Mouse (Mus musculus) G1E (cell line): ENCODE measurements around the gene Ap2s1. TPM values are rescaled to one million over a fixed set of nuclear protein-coding genes. Genes with fewer than 3 reads are reported as not detected.

Experiments used
- ATAC-seq: 2 replicates; pipeline ENCODE4 v1.8.0; 2016; ENCODE audit warnings: mild to moderate bottlenecking; ENCODE audit not compliant: insufficient number of reproducible peaks, poor library complexity, low FRiP score, severe bottlenecking; ENCODE audit errors: extremely low read depth
- DNase-seq: peaks from one replicate; pipeline ENCODE4 v3.0.0; 2012; ENCODE audit warnings: low spot score
- H3K27me3 ChIP-seq: 2 replicates; pipeline ENCODE4 v1.6.1; 2012; ENCODE audit warnings: mild to moderate bottlenecking, low read length, inconsistent platforms; ENCODE audit not compliant: insufficient read depth
- H3K36me3 ChIP-seq: replicated peaks from 2 replicates; pipeline ENCODE3; 2012; ENCODE audit warnings: mild to moderate bottlenecking, inconsistent platforms
- H3K4me1 ChIP-seq: 2 replicates; pipeline ENCODE4 v1.6.1; 2012; ENCODE audit warnings: low read depth, low read length, inconsistent platforms, mixed read lengths; ENCODE audit not compliant: insufficient read depth
- H3K4me3 ChIP-seq: 2 replicates; pipeline ENCODE4 v1.5.1; 2012; ENCODE audit warnings: low read depth, mild to moderate bottlenecking, inconsistent platforms, low read length, moderate library complexity, mixed read lengths
- H3K9me3 ChIP-seq: replicated peaks from 2 replicates; pipeline ENCODE4 v1.6.1; 2012; ENCODE audit warnings: inconsistent platforms
- CTCF ChIP-seq: IDR thresholded peaks from 2 replicates; pipeline ENCODE4 v1.5.1; 2012; ENCODE audit warnings: low read depth, low read length, inconsistent platforms, mixed read lengths
- GATA1 ChIP-seq: IDR thresholded peaks from 2 replicates; pipeline ENCODE4 v1.6.1; 2012; ENCODE audit warnings: borderline replicate concordance, low read length, inconsistent platforms, mixed read lengths
- GATA2 ChIP-seq: IDR thresholded peaks from 2 replicates; pipeline ENCODE4 v1.6.1; 2012; ENCODE audit warnings: low read depth, low read length, inconsistent platforms, borderline replicate concordance
- POLR2AphosphoS5 ChIP-seq: IDR thresholded peaks from 2 replicates; pipeline ENCODE4 v1.6.1; 2012; ENCODE audit warnings: low read depth, low read length, inconsistent platforms; ENCODE audit not compliant: insufficient replicate concordance
- TAL1 ChIP-seq: conservative IDR thresholded peaks from 2 replicates; pipeline ENCODE4 v1.6.1; 2012; ENCODE audit warnings: low read depth, low read length, inconsistent platforms, mixed read lengths
- polyA plus RNA-seq: library from polyadenylated mRNA; stranded (reverse); fragments of >175 nt; gene quantifications from 2 replicates; pipeline ENCODE4 v1.2.3, GENCODE M21; 2012
- total RNA-seq, 2 experiments: library from RNA; stranded (forward) in 1 of 2; stranded (reverse) in 1 of 2; fragments of 200-1000 nt in 1 of 2; fragments of >200 nt in 1 of 2; fragmentation: Nextera tagmentation in 1 of 2; gene quantifications; 2 replicates each; pipeline ENCODE4 v1.2.3; 2014 to 2017

Gene Ap2s1
- total and polyA plus RNA-seq, 3 experiments: 71.1 to 373 (median 97.6) TPM

DNA sequence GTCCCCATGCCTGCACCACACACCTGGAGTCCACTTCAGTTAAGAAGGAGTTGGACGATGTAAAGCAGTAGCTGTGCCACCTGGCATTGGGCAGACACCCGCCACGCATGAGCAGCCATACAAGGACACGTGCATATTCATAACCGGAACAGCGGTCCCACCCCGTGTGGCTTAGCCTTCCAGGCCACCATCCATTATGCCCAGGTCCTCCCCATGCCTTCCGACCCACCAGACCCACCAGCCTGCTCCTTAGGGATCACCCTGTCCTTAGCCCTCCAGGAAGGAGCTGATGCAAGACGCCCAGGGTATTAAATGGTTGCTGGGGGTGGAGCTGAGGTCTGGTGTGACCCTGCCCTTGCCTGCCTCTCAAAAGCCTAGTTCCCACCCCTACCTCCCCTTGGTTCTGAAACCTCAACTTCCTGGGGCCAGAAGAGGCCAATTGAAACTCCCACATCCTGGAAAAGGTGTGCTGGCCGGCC, 46.3 kb downstream of the Ap2s1 start:
- H3K4me3 ChIP-seq: peak overlapping the region; percentile 94
- no peaks in the 10 kb centered on the region for H3K27me3 ChIP-seq
- no peak for ATAC-seq
- no peak for TF ChIP-seq GATA1
- TF ChIP-seq GATA2: no peak
- no peak for TF ChIP-seq TAL1
- TF ChIP-seq POLR2AphosphoS5: no peak
- TF ChIP-seq CTCF: no peak
- DNase-seq: peak; percentile 31
- H3K36me3 ChIP-seq: peaks cover 60% of the 10 kb centered on the region
- no peaks in the 10 kb centered on the region for H3K9me3 ChIP-seq
- peaks cover 59% of the 10 kb centered on the region for H3K4me1 ChIP-seq

DNA sequence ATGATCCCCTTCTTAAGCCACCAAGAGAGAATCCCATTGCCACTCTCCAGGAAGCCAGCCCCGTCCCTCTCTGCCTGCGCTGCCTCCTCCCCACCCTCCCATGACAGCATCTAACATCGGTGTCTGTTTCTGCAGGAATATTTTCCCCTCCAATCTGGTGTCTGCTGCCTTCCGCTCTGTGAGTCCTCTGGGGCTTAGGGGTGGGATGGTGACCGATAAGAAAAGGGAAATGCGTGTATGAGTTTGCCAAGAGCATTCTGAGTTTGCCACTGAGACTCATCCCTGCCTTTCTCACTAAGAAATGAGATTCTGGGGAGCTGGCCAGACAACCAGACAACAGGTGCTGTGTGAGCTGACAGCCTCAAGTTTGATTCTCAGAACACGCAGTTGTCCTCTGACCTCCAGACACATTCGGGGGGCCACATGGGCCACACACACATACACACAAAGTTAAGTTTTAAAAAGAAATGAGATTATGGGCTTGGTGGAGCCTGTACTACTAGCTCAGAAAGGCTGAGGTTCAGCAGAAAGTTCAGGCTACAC, 47.4 kb downstream of the Ap2s1 start:
- Histone ChIP-seq H3K9me3 (no peaks in the 10 kb centered on the region), H3K4me3 (no peak overlapping the region), H3K27me3 (no peaks in the 10 kb centered on the region), H3K4me1 (peaks cover 54% of the 10 kb centered on the region), H3K36me3 (peaks cover 70% of the 10 kb centered on the region)
- TF ChIP-seq CTCF: no peak
- no peak for TF ChIP-seq POLR2AphosphoS5
- no peak for TF ChIP-seq TAL1
- no peak for TF ChIP-seq GATA1
- TF ChIP-seq GATA2: no peak
- DNase-seq (no peak), ATAC-seq (no peak)

DNA sequence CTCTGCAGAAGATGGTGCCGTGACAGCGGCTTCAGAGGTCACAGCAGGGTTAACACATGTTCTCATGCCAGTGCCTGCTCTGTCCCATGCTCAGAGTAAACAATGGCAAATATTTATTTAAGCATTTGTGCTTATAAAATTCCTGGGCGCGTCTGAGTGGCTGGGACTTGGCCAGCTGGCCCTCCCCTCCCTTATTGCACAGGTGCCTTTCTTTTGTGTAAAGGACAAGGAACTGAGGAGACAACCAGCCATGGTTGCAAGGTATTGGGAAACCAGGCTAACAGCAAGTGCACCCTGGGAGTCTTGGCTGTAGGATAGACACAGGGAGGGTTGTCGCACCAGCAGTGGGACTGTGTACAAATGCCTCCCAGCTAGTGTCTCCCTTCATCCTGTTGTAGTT, 54.1 kb downstream of the Ap2s1 start:
- Histone ChIP-seq H3K27me3 (no peaks in the 10 kb centered on the region), H3K4me3 (no peak overlapping the region), H3K36me3 (peaks cover 94% of the 10 kb centered on the region), H3K4me1 (peaks cover 5% of the 10 kb centered on the region; the same call in 1 of the 2 replicates), H3K9me3 (no peaks in the 10 kb centered on the region)
- ATAC-seq (no peak), DNase-seq (no peak)
- TF ChIP-seq CTCF: no peak
- TF ChIP-seq TAL1: no peak
- no peak for TF ChIP-seq GATA2
- no peak for TF ChIP-seq POLR2AphosphoS5
- TF ChIP-seq GATA1: no peak

DNA sequence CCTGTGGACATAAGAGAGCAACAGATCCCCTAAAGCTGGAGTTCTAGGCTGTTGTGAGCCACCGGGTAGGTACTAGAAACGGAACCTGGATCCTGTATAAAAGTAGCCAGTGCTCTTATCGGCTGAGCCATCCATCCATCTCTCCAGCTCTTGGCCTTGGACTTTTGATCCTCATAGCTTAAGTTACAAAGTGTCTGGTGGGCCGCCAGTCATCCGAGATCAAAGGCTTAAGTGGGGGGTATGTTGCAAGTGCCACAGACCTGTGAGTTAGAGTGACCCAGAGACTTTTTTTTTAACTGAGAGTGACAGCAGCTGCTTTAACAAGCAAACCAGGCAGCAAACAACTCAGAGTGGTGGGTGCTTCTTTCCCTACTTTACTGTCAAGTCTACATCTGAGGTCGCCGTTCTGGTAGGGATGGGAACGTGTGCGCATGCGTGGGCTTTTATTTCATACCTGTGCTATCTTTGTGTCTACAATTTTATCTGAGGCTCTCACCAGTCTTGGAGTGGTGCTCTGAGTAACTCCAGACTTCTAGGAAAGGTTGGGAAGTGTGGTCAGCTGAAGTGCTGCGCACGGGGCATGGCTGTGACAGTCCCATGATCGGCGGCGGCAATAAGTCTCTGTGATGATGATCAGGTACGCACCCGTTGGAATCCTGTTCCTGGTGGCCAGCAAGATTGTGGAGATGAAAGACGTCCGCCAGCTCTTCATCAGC, 55.0 kb downstream of the Ap2s1 start:
- ATAC-seq (no peak), DNase-seq (no peak)
- Histone ChIP-seq H3K27me3 (no peaks in the 10 kb centered on the region), H3K36me3 (peaks cover 94% of the 10 kb centered on the region), H3K4me3 (no peak overlapping the region), H3K9me3 (no peaks in the 10 kb centered on the region), H3K4me1 (peaks cover 5% of the 10 kb centered on the region; the same call in 1 of the 2 replicates)
- TF ChIP-seq CTCF (no peak), GATA1 (no peak), POLR2AphosphoS5 (no peak), TAL1 (no peak), GATA2 (no peak)

DNA sequence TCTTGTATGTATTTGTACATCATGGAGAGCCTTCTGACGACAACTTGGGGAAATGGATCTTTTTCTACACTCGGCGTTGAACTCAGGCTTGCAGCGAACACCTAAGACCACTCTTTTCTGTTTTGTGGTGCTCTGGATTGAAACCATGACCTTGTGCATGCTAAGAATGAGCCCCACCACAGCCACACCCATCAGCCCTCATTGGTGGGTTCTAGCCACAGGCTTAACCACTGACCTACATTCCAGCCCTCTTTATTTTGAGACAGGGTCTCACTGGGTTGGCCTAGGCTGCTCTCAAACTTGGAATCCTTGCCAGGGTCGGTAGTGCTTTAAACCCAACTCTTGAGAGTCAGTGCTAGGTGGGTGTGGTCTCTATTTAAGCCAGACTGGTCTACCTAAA, 56.7 kb downstream of the Ap2s1 start:
- no peak overlapping the region for H3K4me3 ChIP-seq
- TF ChIP-seq CTCF: no peak
- no peak for TF ChIP-seq POLR2AphosphoS5
- no peak for TF ChIP-seq TAL1
- TF ChIP-seq GATA2: no peak
- TF ChIP-seq GATA1: no peak
- peaks cover 5% of the 10 kb centered on the region; the same call in 1 of the 2 replicates for H3K4me1 ChIP-seq
- H3K27me3 ChIP-seq: no peaks in the 10 kb centered on the region
- DNase-seq (no peak), ATAC-seq (no peak)
- H3K36me3 ChIP-seq: peaks cover 88% of the 10 kb centered on the region
- H3K9me3 ChIP-seq: no peaks in the 10 kb centered on the region

Other genes starting within 250 kb of the Ap2s1 start
- gene Arhgap35, start 123.4 kb upstream of the Ap2s1 start, total RNA-seq (2014; fragmentation: Nextera tagmentation): 12.2 and 14.4 TPM in 2 replicates
- gene Arhgap35, start 123.4 kb upstream of the Ap2s1 start, total RNA-seq (2017): 7.0 and 8.0 TPM in 2 replicates
- gene Arhgap35, start 123.4 kb upstream of the Ap2s1 start, polyA plus RNA-seq: 2.3 and 3.5 TPM in 2 replicates
- not detected in 2 replicates for gene Ceacam15, start 62.7 kb upstream of the Ap2s1 start, total RNA-seq (2014; fragmentation: Nextera tagmentation)
- 0.27 TPM in 1 of 2 replicates, not detected in the other for gene Ceacam15, start 62.7 kb upstream of the Ap2s1 start, total RNA-seq (2017)
- gene Ceacam15, start 62.7 kb upstream of the Ap2s1 start, polyA plus RNA-seq: not detected in 2 replicates
- gene Ceacam9, start 16.5 kb upstream of the Ap2s1 start, total RNA-seq (2014; fragmentation: Nextera tagmentation): not detected in 2 replicates
- 0.06 and 0.49 TPM in 2 replicates for gene Ceacam9, start 16.5 kb upstream of the Ap2s1 start, total RNA-seq (2017)
- not detected in 2 replicates for gene Ceacam9, start 16.5 kb upstream of the Ap2s1 start, polyA plus RNA-seq
- gene Slc1a5, start 42.9 kb downstream of the Ap2s1 start, total RNA-seq (2014; fragmentation: Nextera tagmentation): 18.8 and 61.2 TPM in 2 replicates
- 5.9 and 7.1 TPM in 2 replicates for gene Slc1a5, start 42.9 kb downstream of the Ap2s1 start, total RNA-seq (2017)
- gene Slc1a5, start 42.9 kb downstream of the Ap2s1 start, polyA plus RNA-seq: 13.9 and 14.7 TPM in 2 replicates
- 40.3 and 67.7 TPM in 2 replicates for gene Strn4, start 77.5 kb downstream of the Ap2s1 start, total RNA-seq (2014; fragmentation: Nextera tagmentation)
- gene Strn4, start 77.5 kb downstream of the Ap2s1 start, total RNA-seq (2017): 33.8 and 38.9 TPM in 2 replicates
- 62.4 and 64.4 TPM in 2 replicates for gene Strn4, start 77.5 kb downstream of the Ap2s1 start, polyA plus RNA-seq
- gene Fkrp, start 78.3 kb downstream of the Ap2s1 start, total RNA-seq (2014; fragmentation: Nextera tagmentation): 12.3 and 18.0 TPM in 2 replicates
- gene Fkrp, start 78.3 kb downstream of the Ap2s1 start, total RNA-seq (2017): 10.5 and 11.3 TPM in 2 replicates
- gene Fkrp, start 78.3 kb downstream of the Ap2s1 start, polyA plus RNA-seq: 30.6 and 32.9 TPM in 2 replicates
- gene Prkd2, start 104.5 kb downstream of the Ap2s1 start, total RNA-seq (2014; fragmentation: Nextera tagmentation): 23.6 and 28.7 TPM in 2 replicates
- gene Prkd2, start 104.5 kb downstream of the Ap2s1 start, total RNA-seq (2017): 3.9 and 4.4 TPM in 2 replicates
- gene Prkd2, start 104.5 kb downstream of the Ap2s1 start, polyA plus RNA-seq: 13.6 and 22.4 TPM in 2 replicates
- 0.30 TPM in 1 of 2 replicates, not detected in the other for gene Dact3, start 136.9 kb downstream of the Ap2s1 start, total RNA-seq (2014; fragmentation: Nextera tagmentation)
- gene Dact3, start 136.9 kb downstream of the Ap2s1 start, total RNA-seq (2017): 0.05 and 0.12 TPM in 2 replicates
- 0.28 and 0.30 TPM in 2 replicates for gene Dact3, start 136.9 kb downstream of the Ap2s1 start, polyA plus RNA-seq
- gene Gng8, start 153.4 kb downstream of the Ap2s1 start, total RNA-seq (2014; fragmentation: Nextera tagmentation): not detected in 2 replicates
- gene Gng8, start 153.4 kb downstream of the Ap2s1 start, total RNA-seq (2017): 0.23 TPM in 1 of 2 replicates, not detected in the other
- gene Gng8, start 153.4 kb downstream of the Ap2s1 start, polyA plus RNA-seq: not detected in 2 replicates
- not detected in 2 replicates for gene Ptgir, start 168.1 kb downstream of the Ap2s1 start, total RNA-seq (2014; fragmentation: Nextera tagmentation)
- 3.1 and 3.5 TPM in 2 replicates for gene Ptgir, start 168.1 kb downstream of the Ap2s1 start, total RNA-seq (2017)
- 0.05 and 0.07 TPM in 2 replicates for gene Ptgir, start 168.1 kb downstream of the Ap2s1 start, polyA plus RNA-seq
- 157 and 166 TPM in 2 replicates for gene Calm3, start 185.7 kb downstream of the Ap2s1 start, total RNA-seq (2014; fragmentation: Nextera tagmentation)
- gene Calm3, start 185.7 kb downstream of the Ap2s1 start, total RNA-seq (2017): 313 and 344 TPM in 2 replicates
- gene Calm3, start 185.7 kb downstream of the Ap2s1 start, polyA plus RNA-seq: 792 and 815 TPM in 2 replicates
- not detected in 2 replicates for gene Pnmal2, start 206.3 kb downstream of the Ap2s1 start, total RNA-seq (2014; fragmentation: Nextera tagmentation)
- 0.06 and 0.22 TPM in 2 replicates for gene Pnmal2, start 206.3 kb downstream of the Ap2s1 start, total RNA-seq (2017)
- not detected in 2 replicates for gene Pnmal2, start 206.3 kb downstream of the Ap2s1 start, polyA plus RNA-seq
- gene Pnmal1, start 221.3 kb downstream of the Ap2s1 start, total RNA-seq (2014; fragmentation: Nextera tagmentation): not detected in 2 replicates
- 0.05 TPM in 1 of 2 replicates, not detected in the other for gene Pnmal1, start 221.3 kb downstream of the Ap2s1 start, total RNA-seq (2017)
- gene Pnmal1, start 221.3 kb downstream of the Ap2s1 start, polyA plus RNA-seq: 0.01 TPM in 1 of 2 replicates, not detected in the other
- not detected in 2 replicates for gene Gm42372, start 244.7 kb downstream of the Ap2s1 start, total RNA-seq (2014; fragmentation: Nextera tagmentation)
- gene Gm42372, start 244.7 kb downstream of the Ap2s1 start, total RNA-seq (2017): 0.06 and 0.22 TPM in 2 replicates
- not detected in 2 replicates for gene Gm42372, start 244.7 kb downstream of the Ap2s1 start, polyA plus RNA-seq